Mouse (Mus musculus): ENCODE measurements around the gene Gm20661. TPM values are rescaled to one million over a fixed set of nuclear protein-coding genes. Genes with fewer than 3 reads are reported as not detected.

The Gm20661 gene
- total RNA-seq (2017), result not detected in 2 replicates

- no peak for ATAC-seq (ENCODE audit: extremely low read depth, insufficient number of reproducible peaks, low FRiP score, poor library complexity, severe bottlenecking)
These were observed at the start of gene Gm20661 for GRCm38 (mm10) chr9:107982681-107983346. TSS of gene Gm20661 (plus strand) at chr9:107983058.

DNA sequence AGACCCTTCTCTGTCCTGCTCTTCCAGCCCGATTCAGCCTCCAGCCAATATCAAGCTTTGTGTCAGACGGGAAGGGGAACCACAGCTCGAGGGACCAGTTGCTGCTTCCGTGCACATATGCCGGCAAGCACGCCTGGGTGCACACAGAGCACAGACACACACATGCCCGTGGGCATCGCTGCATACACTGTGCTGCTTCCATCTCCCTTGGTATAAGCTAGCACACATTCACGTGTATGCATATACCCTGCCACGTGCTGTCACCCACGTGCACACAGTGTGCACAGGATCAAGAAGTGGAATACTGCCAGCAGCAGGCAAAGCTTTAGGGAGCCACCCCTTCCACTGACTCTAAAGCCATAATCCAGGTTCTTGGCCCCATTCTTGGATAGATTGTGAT is 48.7 kb upstream of the Gm20661 start:
- no peak for ATAC-seq (ENCODE audit: extremely low read depth, insufficient number of reproducible peaks, low FRiP score, poor library complexity, severe bottlenecking)

DNA sequence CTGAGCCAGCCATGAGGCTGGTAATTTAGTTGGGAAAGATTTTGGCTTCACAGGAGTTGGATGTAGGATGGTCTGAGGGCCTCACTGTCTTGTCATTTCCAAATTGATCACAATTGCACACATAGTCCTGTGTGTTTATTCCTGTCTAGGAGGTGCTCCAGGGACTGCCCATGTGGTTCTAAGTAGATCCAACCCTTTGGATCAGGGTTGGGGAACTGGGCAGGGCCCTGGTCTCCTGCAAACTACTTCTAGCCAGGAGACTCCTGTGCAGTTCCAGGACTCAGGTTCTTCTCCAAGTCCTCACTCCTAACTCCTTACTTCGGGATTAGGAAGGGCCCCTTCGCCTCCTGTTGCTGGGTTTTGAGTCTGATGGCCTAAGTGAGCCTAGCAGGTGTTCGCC is 47.5 kb upstream of the Gm20661 start, which contains the start of gene Camkv:
Gene Camkv (plus strand): TSS at position 301 of the 400 bp plus-strand sequence.
- ATAC-seq (ENCODE audit: extremely low read depth, insufficient number of reproducible peaks, low FRiP score, poor library complexity, severe bottlenecking), result no peak

DNA sequence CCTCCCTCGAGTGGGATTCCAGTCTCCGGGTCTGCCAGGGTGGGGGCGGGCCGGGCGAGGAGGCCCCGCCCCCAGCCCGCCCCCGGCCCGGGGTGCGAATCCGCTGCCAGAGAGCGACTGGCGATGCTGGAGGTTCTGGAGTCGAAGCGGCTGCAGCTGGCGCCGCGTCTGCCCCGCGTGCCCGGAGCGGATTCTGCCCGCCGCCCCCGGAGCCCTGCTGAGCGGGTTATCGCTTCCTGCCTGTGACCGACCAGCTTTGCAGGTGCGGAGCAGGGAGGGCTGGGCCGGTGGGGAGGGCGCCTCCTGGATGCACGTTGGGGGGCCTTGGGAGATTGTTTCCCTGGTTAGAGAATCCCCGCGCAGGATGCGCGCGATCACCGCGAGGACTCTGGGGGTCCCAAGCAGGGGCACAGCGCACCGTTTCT is 47.1 kb upstream of the Gm20661 start:
- ATAC-seq (ENCODE audit: extremely low read depth, insufficient number of reproducible peaks, low FRiP score, poor library complexity, severe bottlenecking), result no peak; the same call in 1 of the 2 replicates

DNA sequence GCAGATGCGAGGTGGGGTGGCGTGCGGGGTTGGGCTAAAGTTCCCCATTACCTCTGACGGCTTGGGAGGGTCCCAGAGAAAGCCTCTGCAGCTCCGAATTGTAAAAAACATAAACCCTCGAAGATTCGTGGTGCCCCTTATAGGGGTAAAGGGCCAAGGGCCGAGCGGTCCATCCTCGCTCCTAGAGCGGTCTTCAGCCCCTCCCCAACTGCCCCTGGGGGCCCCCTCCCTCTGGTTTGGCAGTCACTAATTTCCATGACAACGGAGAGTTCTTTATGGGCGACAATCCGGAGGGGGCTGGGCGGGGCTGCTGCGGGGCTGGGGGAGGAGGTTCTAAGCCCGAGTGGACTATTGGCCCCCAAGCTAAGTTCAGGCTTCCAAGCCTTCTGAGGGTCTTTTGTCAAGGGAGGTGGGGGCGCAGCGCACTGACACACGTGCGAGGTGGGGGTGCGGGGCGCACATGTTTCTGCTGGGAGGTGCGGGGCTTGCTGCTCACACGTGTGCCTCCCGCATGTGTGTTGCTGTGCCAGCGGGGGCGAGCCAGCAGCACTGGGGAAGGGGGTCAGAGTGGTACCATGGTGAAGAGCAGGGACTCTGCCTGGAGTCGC is 46.5 kb upstream of the Gm20661 start:
- ATAC-seq (ENCODE audit: extremely low read depth, insufficient number of reproducible peaks, low FRiP score, poor library complexity, severe bottlenecking), result no peak

DNA sequence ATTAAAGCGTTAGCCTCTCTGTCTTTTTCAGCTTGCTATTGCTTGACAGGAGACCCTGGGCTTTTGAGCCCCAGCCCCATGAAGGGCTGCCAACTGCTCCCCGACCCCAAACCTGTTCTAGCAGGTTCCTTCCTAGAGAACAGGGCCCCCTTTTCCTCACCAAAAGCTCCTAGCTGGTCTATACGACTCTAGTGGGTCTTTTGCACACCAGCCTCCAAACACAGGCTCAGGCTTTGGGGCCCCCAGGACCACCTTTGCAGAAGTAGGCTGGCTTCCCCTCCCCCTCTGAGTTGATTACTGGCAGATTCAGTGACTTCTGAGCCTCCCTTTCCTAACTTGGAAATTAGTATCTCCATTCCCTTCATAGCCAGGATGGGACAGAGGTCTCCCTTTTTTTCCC is 46.0 kb upstream of the Gm20661 start:
- ATAC-seq (ENCODE audit: extremely low read depth, insufficient number of reproducible peaks, low FRiP score, poor library complexity, severe bottlenecking), result no peak

DNA sequence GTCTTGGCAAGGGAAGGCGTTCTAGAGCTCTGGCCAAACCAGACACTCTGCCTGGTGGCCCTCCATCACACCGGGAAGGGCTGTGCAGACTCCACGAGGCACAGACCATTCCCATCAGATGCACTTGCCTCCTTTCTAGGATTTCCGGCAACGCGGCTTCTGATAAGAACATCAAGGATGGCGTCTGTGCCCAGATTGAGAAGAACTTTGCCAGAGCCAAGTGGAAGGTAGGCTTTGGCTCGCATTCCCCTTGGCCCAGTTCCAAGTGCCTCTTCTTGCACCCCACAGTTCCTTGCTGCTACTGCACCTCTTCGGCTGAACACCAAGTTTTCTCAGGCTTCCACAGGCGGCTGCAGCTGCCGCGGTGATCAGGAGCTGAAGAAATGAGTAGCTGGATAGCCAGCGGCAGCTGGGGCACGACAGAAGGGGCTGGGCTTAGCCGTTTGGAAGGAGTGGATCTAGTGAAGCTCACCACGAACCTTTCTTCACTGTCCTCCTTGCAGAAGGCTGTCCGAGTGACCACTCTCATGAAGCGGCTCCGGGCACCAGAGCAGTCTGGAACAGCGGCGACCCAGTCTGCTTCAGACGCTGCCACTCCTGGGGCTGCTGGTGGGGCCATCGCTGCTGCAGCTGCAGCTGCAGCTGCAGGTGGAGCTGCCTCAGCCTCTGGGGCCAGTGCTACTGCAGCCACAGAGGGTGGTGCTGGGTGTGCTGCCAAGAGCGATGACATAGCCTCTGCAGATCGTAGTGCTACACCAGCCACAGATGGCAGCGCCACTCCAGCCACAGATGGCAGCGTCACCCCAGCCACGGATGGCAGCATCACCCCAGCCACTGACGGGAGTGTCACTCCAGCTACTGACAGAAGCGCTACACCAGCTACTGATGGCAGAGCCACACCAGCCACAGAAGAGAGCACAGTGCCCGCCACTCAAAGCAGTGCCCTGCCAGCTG is 35.3 kb upstream of the Gm20661 start:
- ATAC-seq (ENCODE audit: extremely low read depth, insufficient number of reproducible peaks, low FRiP score, poor library complexity, severe bottlenecking), result no peak

DNA sequence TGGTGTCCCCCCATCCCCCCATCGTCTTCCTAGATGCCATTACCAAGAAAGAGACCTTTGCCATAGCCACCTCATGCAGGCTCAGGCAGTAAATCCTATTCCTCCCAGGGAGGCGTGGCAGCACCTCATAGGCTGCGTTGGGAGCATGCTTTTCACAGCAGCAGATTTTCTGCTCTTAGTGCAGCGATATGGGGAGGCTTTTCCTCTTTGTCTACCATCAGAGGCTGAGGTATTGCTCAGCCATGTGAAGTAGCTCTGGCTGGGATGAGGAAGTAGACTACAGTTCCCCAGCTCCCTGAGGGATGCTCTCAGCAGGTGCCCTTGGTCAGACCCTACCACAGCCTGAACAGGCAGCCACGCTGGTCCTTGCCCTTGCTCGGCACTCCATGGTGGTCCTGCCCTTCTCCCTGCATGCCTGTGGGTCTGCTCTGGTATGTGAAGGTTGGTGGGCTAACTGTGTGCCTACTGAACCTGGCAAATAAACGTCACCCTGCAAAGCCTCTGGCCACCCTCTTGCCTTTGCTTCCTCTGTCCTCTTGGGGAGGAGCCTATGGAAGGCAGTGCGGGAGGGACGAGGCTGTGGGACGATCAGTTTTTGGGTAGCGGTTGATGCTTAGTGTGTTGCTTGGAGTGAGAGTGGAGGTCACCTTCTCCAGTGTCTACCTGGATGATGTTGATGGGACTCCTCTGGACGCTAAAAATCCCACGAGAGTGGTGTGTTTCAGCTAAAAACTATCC is 33.5 kb upstream of the Gm20661 start:
- ATAC-seq (ENCODE audit: extremely low read depth, insufficient number of reproducible peaks, low FRiP score, poor library complexity, severe bottlenecking), result no peak

- ATAC-seq (ENCODE audit: extremely low read depth, insufficient number of reproducible peaks, low FRiP score, poor library complexity, severe bottlenecking), result no peak
These were observed 33.0 kb upstream of the Gm20661 start, which contains the start of gene Traip for GRCm38 (mm10) chr9:107949922-107950235. TSS of gene Traip (plus strand) at chr9:107950136.

DNA sequence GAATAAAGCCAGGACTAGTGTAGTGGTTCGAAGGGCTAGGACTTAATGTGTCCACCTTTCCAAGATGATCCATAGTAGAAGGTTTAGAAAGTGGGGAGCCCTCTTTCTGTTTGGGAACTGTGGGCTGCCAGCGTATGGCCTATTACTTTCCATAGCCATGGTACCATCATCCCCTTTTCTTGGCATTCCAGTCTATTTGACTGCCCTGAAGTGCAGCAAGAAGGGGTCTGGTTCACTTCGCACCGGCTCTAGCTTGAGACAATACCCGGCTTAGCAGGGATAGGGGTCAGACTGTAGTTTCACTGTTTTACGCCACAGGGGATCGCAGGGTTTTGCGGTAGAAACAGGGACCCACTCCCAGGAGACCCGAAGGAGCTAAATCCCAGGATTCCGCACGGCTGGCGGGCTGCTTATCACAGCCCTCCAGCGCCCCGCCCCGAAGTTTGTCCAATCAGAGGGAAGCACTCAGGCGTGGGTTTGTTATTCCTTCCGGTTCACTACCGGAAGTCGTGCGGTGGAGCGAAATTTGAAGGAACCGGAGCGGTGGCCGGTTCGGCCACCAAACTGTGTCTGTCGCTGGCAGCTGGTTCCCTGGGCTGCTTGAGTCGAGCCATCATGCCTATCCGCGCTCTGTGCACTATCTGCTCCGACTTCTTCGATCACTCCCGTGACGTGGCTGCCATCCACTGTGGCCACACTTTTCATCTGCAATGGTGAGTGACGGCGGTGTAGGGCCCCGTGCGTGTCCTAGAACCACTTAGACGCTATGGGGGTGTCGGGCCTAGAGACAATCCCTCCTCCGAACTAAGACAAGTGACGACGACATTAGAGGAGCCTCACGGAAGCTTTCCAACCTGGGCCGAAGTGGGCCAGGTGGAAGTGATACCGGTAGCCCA is 32.1 kb upstream of the Gm20661 start:
- peak; percentile 79 for ATAC-seq (ENCODE audit: extremely low read depth, insufficient number of reproducible peaks, low FRiP score, poor library complexity, severe bottlenecking)

DNA sequence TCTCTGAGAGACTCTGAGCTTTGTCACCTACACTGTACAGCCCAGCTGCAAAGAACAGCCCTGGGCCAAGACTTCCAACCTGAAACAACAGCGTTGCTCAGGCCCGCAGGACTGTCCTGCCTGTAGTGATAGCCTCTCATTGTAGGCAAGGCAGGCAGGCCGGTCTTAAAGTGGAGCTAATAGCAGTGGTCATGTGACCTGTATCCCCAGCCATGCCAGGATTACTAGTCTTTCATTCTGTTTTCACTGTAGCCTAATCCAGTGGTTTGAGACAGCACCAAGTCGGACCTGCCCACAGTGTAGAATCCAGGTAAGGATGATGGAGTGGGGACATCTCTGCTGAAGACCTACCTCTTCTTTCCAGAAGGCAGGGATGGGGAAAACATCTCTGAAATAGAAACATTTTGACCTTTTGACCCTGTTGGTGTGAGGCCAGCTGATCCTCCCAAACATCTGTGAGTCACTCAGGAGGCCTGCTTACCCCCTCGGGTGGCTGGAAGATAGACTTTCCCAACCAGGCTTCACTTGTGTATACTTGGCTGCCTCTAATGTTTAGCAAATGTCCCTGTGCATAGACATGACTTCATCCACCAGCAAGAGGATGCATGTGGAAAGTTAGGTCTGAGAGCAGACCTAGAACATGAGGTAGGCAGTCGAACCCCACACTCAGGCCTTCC is 27.1 kb upstream of the Gm20661 start:
- ATAC-seq (ENCODE audit: extremely low read depth, insufficient number of reproducible peaks, low FRiP score, poor library complexity, severe bottlenecking), result no peak

- ATAC-seq (ENCODE audit: extremely low read depth, insufficient number of reproducible peaks, low FRiP score, poor library complexity, severe bottlenecking), result no peak
These were observed 25.7 kb upstream of the Gm20661 start for GRCm38 (mm10) chr9:107957141-107957540.

GRCm38 (mm10) chr9:107959896-107960295 is 23.0 kb upstream of the Gm20661 start:
- ATAC-seq (ENCODE audit: extremely low read depth, insufficient number of reproducible peaks, low FRiP score, poor library complexity, severe bottlenecking), result no peak

- ATAC-seq (ENCODE audit: extremely low read depth, insufficient number of reproducible peaks, low FRiP score, poor library complexity, severe bottlenecking), result no peak
These were observed 21.9 kb upstream of the Gm20661 start for GRCm38 (mm10) chr9:107960928-107961327.

DNA sequence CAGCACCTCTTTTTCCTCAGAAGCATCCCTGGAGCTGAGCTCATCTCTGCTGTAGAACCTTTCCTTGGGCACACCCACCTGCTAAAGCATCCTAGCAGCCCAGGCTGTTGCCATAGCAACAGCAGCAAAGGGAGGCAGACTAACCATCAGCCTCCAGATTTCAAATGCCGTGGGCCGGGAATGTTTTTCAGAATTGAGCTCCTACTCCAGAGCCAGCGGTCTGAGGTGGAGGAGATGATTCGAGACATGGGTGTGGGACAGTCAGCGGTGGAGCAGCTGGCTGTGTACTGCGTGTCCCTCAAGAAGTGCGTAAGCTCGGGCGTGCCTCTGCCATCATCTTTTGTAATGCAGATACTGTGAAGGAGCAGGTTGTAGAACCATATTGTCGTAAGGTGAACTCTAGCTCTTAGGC is 21.5 kb upstream of the Gm20661 start:
- ATAC-seq (ENCODE audit: extremely low read depth, insufficient number of reproducible peaks, low FRiP score, poor library complexity, severe bottlenecking), result no peak

DNA sequence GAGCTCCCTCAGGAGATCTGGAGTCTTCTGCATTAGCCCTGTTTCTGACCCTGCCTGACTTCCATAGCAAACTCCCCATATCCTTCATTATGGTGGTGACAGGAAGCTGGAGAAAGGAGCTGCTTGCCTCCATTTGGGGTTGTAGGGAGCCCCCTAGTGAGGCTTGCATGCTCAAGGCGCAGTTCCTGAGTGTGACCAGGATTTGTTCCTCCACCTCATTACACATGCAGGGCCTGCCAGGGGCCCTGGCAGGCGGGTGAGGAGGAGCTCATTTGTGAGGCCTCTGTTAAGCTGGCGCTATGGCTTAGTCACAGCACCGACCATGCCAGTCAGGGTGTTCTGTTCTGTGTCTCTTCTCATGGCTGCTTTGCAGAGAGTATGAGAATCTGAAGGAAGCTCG is 21.0 kb upstream of the Gm20661 start:
- ATAC-seq (ENCODE audit: extremely low read depth, insufficient number of reproducible peaks, low FRiP score, poor library complexity, severe bottlenecking), result no peak

DNA sequence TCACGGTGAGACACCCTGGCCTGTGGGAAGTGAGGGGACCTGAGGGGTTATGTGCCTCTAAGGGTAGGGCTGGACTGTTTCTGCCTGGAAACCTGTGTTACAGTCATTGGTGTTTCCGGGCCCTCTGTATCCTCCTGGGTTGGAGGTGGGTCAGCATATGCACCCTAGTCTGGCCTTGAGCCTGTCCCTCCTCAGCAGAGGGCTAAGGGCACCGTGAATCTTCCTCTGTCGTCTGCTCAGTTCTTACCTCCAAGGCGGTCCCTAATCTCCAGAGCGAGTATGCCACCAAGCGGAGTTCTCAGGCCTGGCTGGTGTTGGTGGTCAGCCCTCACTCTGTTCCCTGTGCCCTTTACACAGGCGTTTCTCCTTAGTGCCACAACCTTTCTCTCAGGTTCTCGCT is 19.9 kb upstream of the Gm20661 start:
- no peak for ATAC-seq (ENCODE audit: extremely low read depth, insufficient number of reproducible peaks, low FRiP score, poor library complexity, severe bottlenecking)

- peak; percentile 61 for ATAC-seq (ENCODE audit: extremely low read depth, insufficient number of reproducible peaks, low FRiP score, poor library complexity, severe bottlenecking)
These were observed 19.2 kb upstream of the Gm20661 start for GRCm38 (mm10) chr9:107963700-107964099.

Measured in neutrophil, adult 5-6 weeks (primary cell).